Mouse (Mus musculus): ENCODE results near the gene Mrpl33. TPM values are rescaled to one million over a fixed set of nuclear protein-coding genes. Genes with fewer than 3 reads are reported as not detected.

The Mrpl33 gene
- total RNA-seq, 2 experiments from 2014 or later, result 76.0 to 117 TPM

DNA sequence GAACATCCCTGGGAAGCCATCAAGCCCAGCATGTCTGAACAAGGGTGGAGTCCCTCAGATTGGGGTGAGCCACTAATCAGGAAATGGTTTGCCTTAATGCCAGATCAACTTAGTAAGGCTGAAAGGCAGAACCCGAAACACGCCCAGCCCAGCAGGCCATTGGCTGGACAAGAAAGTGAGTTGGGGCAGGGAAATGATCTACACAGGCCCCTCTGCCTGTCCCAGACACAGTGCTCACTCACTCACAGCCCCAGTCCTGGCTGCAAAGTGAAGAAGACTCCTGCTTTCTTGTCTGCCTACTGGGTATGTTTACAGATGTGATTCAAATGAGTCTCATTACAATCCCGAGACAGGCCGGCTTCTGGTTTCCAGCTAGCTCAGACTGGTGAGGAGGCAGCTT, 37.4 kb downstream of the Mrpl33 start:
- ATAC-seq (replicated peaks; ENCODE audit: low FRiP score, poor library complexity, severe bottlenecking), result no peak

DNA sequence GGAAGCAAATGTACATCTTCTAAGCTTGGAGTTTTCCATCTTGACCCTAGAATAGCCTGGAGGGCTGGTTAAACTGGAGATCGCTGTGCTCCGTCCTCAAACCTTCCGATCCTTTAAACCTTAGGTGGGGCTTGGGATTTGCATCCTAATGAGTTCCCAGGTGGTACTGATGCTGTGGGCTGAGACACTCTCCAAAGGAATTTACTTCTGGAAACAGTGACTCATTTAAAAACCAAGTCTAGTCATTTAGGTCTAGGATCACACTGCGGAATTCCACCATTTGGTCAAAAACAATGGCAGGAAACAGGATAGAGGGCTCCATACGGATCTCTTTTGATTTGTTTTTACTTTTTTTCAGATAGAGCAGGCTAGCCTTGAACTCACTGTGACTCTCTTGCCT, 37.9 kb downstream of the Mrpl33 start:
- no peak for ATAC-seq (replicated peaks; ENCODE audit: low FRiP score, poor library complexity, severe bottlenecking)

DNA sequence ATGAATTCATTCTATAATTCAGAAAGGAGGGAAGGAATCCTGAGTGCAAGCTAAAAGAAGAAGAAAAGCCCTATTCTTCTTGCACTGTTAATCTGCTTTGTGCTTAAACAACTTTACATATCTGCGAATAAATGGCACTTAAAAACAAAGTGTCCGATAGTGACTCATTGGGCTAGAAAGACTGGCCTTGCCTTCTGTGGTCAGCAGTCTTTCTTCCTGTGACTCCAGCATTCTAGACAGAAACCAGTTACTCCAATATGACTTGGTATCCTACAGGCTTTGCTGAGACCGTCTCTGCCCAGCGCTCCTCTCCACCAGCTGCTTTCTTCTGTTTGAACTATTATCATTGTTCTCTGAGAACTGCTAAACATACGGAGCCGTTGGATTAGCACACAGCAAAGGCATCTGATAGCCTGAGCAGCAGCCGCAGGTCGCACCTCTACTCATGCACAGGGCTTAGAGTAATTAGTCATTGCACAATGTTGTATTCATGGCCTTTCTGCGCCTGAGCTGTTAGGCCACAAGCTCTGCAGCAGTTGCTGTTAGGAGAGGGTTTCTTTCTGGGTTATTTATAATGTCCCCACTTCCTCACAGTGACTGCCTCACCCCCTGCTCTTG, 40.0 kb downstream of the Mrpl33 start:
- ATAC-seq (replicated peaks; ENCODE audit: low FRiP score, poor library complexity, severe bottlenecking), result no peak

DNA sequence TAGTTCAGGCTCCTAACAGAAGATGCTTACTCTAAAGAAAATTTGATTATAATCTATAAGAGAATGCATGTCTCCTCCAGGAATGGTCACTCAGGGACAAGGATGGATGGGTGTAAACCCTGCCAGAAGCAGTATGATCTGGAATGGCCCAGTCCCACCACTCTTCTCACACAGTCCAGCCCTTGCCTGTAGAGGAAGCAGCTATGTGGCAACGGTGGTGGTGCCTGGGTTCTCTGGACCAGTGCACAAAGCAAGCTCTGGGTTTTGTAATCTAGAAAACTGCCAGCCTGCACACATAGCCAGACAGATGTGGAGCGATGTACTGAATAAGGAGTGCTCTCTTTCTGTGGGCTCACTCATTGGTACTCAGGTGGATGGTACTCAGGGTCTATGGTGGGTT, 43.8 kb downstream of the Mrpl33 start:
- ATAC-seq (replicated peaks; ENCODE audit: low FRiP score, poor library complexity, severe bottlenecking), result no peak

DNA sequence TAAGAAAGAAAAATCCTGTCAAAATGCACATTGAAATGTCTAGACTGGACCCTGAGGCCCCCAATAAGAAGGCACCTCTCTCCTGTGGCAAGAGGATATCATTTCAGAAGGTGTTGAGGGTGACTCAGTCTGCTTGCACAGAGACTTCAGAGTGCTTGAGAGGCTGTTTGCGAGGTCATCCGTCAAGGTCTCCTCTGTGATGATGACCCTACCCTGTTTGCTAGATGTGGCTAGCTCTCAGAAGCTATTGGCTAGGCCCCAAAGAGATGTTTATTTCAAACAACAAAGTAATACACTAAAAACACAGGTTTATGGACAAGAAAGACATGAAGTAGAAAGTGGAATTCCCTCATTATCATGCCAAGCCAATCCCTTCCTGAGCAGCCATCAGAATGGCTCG, 45.6 kb downstream of the Mrpl33 start:
- no peak for ATAC-seq (replicated peaks; ENCODE audit: low FRiP score, poor library complexity, severe bottlenecking)

DNA sequence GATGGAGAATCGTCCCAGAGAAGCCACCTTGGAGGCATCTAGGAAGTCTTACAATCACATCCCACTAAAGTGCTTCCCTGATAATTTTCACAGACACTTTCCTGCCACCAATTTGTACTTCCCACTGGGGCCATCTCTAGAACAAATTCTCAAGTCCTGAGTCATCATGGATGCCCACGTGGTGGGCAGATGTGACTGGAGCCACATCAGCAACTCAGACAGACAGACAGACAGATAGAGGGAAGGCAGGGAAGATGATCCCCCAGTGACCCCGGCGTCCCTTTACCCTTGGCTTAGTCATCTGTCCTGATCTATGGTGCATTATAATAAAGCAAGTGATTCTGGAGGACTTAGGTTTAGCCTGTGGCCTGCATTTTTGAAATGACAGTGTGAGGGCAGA, 47.5 kb downstream of the Mrpl33 start:
- no peak for ATAC-seq (replicated peaks; ENCODE audit: low FRiP score, poor library complexity, severe bottlenecking)

DNA sequence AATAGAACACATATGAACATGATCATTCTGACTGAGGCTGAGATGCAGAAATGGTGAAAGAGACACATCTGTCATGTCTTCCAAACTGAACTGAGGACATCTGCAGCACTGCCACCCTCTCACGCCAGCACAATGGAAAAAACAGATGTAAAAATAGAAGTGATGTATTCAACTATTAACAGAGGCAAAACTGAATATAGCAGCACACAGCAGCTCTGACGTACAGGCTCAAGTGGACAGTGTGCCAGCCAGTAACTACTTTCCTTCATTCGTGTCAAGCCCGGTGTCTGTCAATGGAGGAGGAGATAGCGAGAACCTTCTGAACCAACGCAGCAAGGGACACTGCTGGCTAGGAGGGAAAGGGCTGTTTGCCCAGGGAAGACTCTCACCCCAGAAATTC, 48.1 kb downstream of the Mrpl33 start:
- no peak for ATAC-seq (replicated peaks; ENCODE audit: low FRiP score, poor library complexity, severe bottlenecking)

DNA sequence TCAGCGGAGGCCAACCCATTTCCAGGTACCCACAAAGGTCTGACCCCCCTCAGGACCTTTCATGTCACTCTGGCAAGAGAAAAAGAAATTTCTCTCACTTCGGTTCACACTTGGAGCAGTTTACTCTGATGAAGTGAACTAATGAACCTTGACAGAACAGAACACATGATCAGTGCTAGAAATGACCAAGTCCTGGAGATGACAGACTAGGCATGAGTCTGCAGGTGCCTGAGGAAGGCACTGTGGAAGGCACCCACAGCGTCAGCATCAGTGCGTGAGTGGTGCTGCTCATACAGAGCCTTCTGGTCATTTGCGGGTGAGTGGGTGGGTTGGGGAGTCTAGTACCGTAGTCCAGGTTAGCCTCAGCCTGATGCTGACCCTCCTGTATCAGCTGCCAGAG, 49.1 kb downstream of the Mrpl33 start:
- ATAC-seq (replicated peaks; ENCODE audit: low FRiP score, poor library complexity, severe bottlenecking), result no peak

DNA sequence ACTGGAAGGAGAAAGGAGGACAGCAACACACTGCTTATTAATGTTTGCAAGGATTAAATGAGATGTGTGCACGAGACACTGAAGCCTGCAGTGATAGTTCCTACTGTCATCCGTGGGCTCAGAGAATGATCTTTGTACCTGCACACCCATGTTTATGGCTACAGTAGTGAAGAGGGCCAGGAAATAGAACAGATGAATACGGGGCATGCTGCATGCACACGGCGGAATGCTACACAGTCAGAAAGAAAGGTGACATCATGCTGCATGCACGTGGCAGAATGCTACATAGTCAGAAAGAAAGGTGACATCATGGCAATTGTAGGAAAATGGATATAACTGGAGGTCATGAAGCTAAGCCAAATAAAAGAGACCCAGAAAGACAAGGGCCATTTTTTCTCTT, 49.8 kb downstream of the Mrpl33 start:
- ATAC-seq (replicated peaks; ENCODE audit: low FRiP score, poor library complexity, severe bottlenecking), result no peak

DNA sequence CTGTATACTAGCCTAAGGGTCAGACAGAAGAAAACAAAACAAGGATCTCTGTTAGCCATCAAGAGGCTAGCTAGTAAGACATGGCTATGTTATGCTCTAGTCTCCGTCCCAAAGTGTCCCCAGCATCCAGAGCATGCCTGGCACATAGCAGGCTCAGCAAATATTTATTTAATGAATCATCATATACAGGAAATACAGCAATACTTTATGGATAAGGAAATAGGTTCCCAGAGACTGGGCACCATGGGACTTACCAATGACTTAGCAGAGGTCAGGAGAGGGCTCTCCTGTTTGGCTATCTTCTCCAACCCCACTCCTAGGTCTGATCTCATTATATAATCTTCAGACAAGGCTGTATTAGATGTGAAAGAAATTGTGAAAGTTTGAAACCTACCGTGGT, 50.6 kb downstream of the Mrpl33 start:
- no peak for ATAC-seq (replicated peaks; ENCODE audit: low FRiP score, poor library complexity, severe bottlenecking)

DNA sequence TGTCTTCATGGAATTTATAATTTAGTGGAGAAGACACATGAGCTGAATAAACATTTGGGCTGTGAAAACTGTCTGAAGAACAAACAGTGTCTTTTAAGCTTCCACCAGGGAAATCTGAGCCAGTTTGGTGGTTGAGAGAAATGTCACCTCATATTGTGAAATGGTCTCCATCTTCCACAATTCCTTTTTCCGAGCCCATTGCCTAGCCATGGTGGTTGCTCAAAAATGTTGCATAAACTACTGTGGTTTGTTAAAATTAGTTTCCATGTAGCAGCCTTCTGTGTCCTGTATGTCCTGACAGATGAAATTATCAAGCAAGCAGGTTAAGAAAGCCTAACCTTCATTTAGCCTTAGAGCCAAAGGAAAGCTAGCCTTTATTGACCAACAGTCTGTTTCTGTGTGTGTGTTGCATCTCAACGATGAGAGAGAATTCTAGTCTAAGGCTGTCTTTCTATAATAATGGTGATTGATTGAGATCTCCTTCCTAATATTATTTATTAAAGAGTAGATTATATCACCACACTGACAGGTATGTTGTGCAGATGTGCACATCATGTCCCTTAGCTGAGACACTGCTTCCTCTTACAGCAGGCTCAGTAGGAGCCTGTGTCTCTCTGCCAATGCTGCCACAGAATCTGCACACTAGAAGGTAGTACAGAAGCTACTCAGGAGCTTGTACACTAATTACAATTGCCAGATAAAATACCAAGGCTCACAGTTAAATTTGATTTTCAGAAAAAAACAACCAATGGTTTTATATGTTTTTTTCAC, 54.0 kb downstream of the Mrpl33 start:
- no peak for ATAC-seq (replicated peaks; ENCODE audit: low FRiP score, poor library complexity, severe bottlenecking)

DNA sequence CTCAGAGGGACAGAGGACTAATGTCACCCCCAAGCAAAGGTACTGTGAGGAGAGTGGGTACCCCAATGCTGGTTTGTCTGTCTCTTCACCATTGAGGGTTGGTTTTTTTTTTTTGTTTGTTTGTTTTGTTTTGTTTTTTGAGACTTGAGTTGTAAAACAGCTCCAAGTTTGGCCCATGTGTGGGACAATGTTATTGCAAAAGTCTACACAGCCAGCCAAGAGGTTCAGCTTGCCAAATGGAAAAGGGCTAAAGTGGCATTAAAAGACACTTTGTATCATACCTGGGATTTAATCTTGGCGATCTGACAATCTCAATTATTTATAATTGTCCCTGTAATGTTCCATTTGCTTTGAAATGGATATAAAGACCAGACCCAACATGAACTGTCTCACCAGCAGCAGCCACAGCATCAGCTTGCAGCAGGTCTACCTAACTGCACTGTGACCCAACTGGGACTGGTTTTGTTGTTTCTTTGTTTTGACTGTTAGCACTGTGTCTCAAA, 59.0 kb downstream of the Mrpl33 start:
- ATAC-seq (replicated peaks; ENCODE audit: low FRiP score, poor library complexity, severe bottlenecking), result no peak

DNA sequence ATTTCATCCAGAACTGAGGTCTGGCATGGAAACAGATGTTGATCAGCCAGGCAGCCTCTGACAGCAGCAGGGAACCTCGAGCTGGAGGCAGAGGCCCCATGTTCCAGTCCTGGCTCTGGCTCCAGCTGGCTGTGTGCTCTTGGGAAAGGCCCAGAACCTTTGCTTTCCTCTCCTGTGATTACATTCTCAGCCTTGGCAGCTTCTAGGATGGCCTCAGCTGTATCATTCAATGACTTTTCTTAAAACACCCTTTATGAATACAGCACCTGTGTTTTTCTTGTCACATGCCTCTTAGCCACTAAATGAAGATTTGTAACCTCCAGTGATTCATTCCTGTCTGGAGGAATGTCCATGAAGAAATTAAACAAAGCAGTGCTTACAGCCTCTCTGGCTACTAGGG, 69.4 kb downstream of the Mrpl33 start:
- ATAC-seq (replicated peaks; ENCODE audit: low FRiP score, poor library complexity, severe bottlenecking), result no peak

DNA sequence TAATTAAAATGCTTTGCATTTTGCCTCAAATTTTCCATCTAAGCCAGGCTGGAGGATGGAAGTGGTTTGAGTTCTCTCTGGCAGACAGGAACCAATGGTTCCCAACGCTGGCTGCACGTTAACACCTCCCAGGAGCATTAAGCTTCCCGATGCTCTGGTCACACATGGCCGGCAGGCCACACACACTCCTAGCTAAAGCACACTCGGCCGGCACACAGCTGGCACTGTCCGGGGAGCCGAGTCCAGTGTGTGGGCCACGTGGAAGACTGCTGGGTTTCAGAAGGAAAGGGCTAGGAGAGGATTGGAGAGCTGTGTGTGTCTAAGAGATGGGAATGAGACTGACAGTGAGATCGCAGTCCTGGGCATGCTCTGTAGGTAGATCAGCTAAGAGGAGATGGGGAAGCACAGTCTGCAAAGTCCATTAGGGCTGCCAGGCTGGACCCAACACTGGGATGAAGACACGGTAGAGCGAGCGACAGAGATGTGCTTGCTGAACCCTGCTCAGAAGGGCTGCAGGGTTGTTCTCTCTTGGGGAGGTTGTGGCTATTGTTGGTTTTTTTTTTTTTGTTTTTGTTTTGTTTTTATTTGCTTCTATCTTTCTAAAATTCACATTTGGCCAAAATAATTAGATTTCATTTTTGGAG, 71.7 kb downstream of the Mrpl33 start:
- no peak for ATAC-seq (replicated peaks; ENCODE audit: low FRiP score, poor library complexity, severe bottlenecking)

DNA sequence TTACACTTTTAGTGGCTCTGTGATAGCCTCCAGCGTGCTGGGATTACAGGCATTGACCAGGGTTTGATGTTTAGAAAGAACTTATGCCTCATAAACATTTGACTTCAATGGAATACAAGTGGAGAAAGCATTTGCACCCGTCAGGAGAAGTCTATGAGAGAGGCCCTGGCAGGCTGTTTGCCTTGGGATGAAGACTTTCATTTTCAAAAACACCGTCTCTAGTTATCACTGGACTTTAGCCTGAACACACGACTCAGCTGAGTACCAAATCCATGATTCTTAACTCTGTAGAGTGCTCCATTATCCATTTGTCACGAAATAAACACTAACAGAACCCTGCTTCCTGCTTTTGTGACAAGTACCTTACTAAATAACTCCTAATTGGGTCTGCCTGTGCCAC, 73.2 kb downstream of the Mrpl33 start:
- no peak for ATAC-seq (replicated peaks; ENCODE audit: low FRiP score, poor library complexity, severe bottlenecking)

DNA sequence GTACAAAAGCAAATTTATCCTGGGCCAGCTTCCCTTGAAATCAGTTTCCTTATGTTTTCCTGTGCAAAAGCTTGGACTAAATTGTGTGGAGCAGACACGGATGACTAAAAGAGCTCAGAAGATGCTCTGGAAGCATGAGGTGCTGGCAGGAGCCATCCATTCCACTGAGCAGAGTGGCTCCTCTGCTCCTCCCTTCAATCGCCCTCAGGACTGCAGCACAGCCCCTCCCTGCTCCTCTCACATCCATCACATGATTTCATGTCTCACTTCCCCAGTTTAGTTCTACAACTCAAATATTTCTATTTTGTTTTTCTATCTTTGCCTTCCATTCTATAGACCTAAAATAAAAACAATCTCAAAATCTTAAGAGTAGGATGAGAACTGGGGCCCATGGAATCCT, 74.4 kb downstream of the Mrpl33 start:
- ATAC-seq (replicated peaks; ENCODE audit: low FRiP score, poor library complexity, severe bottlenecking), result no peak

DNA sequence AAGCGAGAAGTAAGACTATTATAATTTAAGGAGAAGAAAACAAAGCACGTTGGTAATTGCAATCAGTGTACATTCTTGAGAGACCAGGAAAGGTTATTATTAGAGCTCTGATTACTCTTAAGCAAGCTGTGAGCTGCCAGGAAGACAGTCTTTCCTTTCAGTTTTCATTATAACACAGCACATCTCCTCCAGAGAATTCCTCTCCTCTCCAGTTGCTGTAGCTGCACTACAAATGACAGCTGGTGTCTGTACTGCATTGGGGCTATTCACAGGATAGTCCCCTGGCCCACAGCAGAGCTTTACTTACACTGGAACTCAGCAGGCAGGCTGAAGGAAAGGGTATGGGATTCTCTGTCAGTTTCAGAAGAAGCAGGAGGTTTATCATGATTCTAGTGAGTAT, 76.7 kb downstream of the Mrpl33 start:
- no peak for ATAC-seq (replicated peaks; ENCODE audit: low FRiP score, poor library complexity, severe bottlenecking)

DNA sequence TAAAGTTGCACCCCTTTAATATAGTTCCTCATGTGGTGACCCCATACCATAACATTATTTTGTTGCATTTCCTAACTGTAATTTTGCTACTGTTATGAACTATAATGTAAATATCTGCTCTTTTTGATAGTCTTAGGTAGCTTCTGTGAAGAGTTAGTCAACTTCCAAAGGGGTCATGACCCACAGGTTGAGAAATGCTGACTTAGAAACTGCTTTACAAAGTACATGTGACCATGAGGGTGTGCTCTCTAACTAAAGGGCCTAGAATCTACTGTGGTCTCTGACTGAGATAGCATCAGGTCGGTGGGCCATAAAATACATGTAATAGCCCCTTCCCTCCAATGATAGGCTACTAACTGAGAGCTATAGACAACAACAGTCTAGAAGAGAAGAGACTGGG, 81.3 kb downstream of the Mrpl33 start:
- no peak for ATAC-seq (replicated peaks; ENCODE audit: low FRiP score, poor library complexity, severe bottlenecking)

DNA sequence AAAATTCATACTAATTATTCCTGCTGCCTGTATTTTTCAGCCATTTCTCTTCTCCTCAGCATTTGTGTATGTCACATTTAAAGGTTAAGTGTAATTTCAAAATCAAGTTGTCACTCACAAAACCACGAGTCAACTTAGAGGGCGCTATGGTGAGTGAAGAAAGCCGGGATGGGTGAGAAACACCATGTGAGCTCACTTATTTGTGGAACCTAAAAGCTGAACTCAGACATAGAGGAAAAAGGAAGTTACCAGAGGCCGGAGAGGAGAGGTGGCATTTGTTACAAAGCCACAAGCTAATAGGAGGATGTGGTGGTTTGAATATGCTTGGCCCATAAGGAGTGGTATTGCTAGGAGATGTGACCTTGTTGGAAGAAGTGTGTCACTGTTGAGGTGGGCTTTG, 83.4 kb downstream of the Mrpl33 start:
- no peak for ATAC-seq (replicated peaks; ENCODE audit: low FRiP score, poor library complexity, severe bottlenecking)

DNA sequence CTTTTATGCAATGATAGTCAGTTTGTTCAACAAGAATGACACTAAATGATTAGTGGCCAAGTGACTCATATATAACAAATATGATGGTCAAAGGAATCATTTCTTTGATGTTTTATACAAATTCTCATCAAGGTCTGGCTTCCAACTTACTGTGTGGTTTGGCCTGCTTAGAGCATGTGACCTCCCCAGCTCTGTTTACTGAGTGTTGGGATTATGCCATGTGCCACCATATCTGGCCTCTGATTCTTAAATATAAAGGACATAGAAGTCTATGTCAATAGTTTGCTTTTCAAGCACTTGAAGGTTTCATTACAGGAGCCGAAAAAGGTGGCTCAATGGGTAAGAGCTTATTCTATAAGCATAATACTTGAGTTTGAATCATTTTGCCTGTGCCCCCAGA, 85.6 kb downstream of the Mrpl33 start:
- ATAC-seq (replicated peaks; ENCODE audit: low FRiP score, poor library complexity, severe bottlenecking), result no peak

DNA sequence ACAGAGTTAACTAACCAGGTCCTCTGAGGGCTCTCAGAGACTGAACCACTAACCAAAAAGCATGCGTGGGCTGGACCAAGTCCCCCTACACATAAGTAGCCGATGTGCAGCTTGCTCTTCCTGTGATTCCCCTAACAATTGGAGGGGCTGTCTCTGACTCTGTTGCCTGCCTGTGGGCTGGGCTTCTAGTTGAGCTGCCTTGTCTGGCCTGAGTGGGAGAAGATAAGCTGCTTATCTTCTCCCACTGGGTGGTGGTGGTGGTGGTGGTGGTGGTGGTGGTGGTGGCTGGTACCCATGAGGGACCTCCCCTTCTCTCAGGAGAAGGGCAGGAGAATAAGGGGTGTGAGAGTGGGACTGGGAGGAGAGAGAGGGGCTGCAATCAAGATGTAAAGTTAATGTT, 89.3 kb downstream of the Mrpl33 start:
- peak; percentile 94 for ATAC-seq (replicated peaks; ENCODE audit: low FRiP score, poor library complexity, severe bottlenecking)

All from erythroid progenitor cell, adult 5-6 weeks (primary cell).